Mouse (Mus musculus): Measurements from ENCODE around the gene Grap.
A peak's percentile ranks its signal among the peaks of the same experiment; 100 is the strongest.

Gene Grap

GRCm38 (mm10) chr11:61652686-61653447, at the start of gene Grap:
Grap (plus strand) TSS chr11:61653265.
- DNase-seq = peak; percentile 44 to 54

- DNase-seq = peak in 1 of 2 experiments; percentile 23
Measured at GRCm38 (mm10) chr11:61608072-61608471, 45.0 kb upstream of the Grap start.

GRCm38 (mm10) chr11:61611197-61611596, 41.9 kb upstream of the Grap start:
- DNase-seq = no peak

GRCm38 (mm10) chr11:61612116-61612635, 40.9 kb upstream of the Grap start:
- no peak for DNase-seq

- no peak for DNase-seq
Measured at GRCm38 (mm10) chr11:61614401-61614800, 38.7 kb upstream of the Grap start.

- no peak for DNase-seq
Measured at GRCm38 (mm10) chr11:61615686-61616522, 37.2 kb upstream of the Grap start.

GRCm38 (mm10) chr11:61616523-61617292, 36.4 kb upstream of the Grap start:
- no peak for DNase-seq

- DNase-seq = no peak
Measured at GRCm38 (mm10) chr11:61617293-61617975, 35.6 kb upstream of the Grap start.

GRCm38 (mm10) chr11:61618131-61618530, 34.9 kb upstream of the Grap start:
- DNase-seq = no peak

- DNase-seq = no peak
Measured at GRCm38 (mm10) chr11:61618571-61618970, 34.5 kb upstream of the Grap start.

- no peak for DNase-seq
Measured at GRCm38 (mm10) chr11:61619356-61619755, 33.7 kb upstream of the Grap start.

GRCm38 (mm10) chr11:61619791-61620241, 33.2 kb upstream of the Grap start:
- peak; percentile 45 to 64 for DNase-seq

GRCm38 (mm10) chr11:61620254-61620670, 32.8 kb upstream of the Grap start:
- DNase-seq = peak; percentile 76 to 81

GRCm38 (mm10) chr11:61620762-61621161, 32.3 kb upstream of the Grap start:
- DNase-seq = no peak

GRCm38 (mm10) chr11:61625136-61625535, 27.9 kb upstream of the Grap start:
- no peak for DNase-seq

GRCm38 (mm10) chr11:61626509-61626908, 26.6 kb upstream of the Grap start:
- no peak for DNase-seq

- DNase-seq = no peak
Measured at GRCm38 (mm10) chr11:61629621-61630020, 23.4 kb upstream of the Grap start.

GRCm38 (mm10) chr11:61636309-61636708, 16.8 kb upstream of the Grap start:
- peak; percentile 30 to 50 for DNase-seq

GRCm38 (mm10) chr11:61637413-61637812, 15.7 kb upstream of the Grap start:
- DNase-seq = no peak

GRCm38 (mm10) chr11:61637856-61638255, 15.2 kb upstream of the Grap start:
- no peak for DNase-seq

- DNase-seq = no peak
Measured at GRCm38 (mm10) chr11:61638764-61639536, 14.1 kb upstream of the Grap start.

Data from kidney, adult 8-10 months (tissue).